Mouse (Mus musculus) midbrain, embryonic 14.5 days (tissue): ENCODE data around the gene Gatm. TPM values are rescaled to one million over a fixed set of nuclear protein-coding genes. Genes with fewer than 3 reads are reported as not detected.
A peak's percentile ranks its signal among the peaks of the same experiment; 100 is the strongest.

Experiments used
- ATAC-seq: fragments of 200-750 bp; cut with Nextera tagmentation; 2 replicates; pipeline ENCODE4 v1.8.0; 2017; ENCODE audit warnings: moderate number of reproducible peaks, moderate library complexity; ENCODE audit not compliant: low FRiP score, low TSS enrichment
- DNase-seq: peaks from one replicate; pipeline ENCODE4 v3.0.0-alpha.2; 2015
- H3K27ac ChIP-seq: fragments of 300-500 bp; sonication (generic); replicated peaks from 2 replicates; pipeline ENCODE4 v1.5.1; 2014; ENCODE audit warnings: mild to moderate bottlenecking, low read depth, low read length, moderate library complexity
- H3K27me3 ChIP-seq: fragments of 300-500 bp; sonication (generic); 2 replicates; pipeline ENCODE4 v1.6.1; 2014; ENCODE audit warnings: low read length, control low read depth, mixed read lengths; ENCODE audit not compliant: control insufficient read depth, insufficient read depth
- H3K36me3 ChIP-seq: fragments of 300-500 bp; sonication (generic); 2 replicates; pipeline ENCODE4 v1.6.1; 2014; ENCODE audit warnings: low read length, control low read depth; ENCODE audit not compliant: control insufficient read depth, insufficient read depth
- H3K4me1 ChIP-seq: fragments of 300-500 bp; sonication (generic); 2 replicates; pipeline ENCODE4 v1.6.1; 2014; ENCODE audit warnings: mild to moderate bottlenecking, antibody characterized with exemption, low read length, control low read depth; ENCODE audit not compliant: control insufficient read depth, insufficient read depth
- H3K4me2 ChIP-seq: fragments of 300-500 bp; sonication (generic); 2 replicates; pipeline ENCODE4 v1.6.1; 2014; ENCODE audit warnings: mild to moderate bottlenecking, low read length, moderate library complexity
- H3K4me3 ChIP-seq: fragments of 300-500 bp; sonication (generic); replicated peaks from 2 replicates; pipeline ENCODE4 v1.5.1; 2014; ENCODE audit warnings: low read depth, low read length
- H3K9ac ChIP-seq: fragments of 300-500 bp; sonication (generic); replicated peaks from 2 replicates; pipeline ENCODE4 v1.6.1; 2014; ENCODE audit warnings: mild to moderate bottlenecking, low read length, moderate library complexity
- H3K9me3 ChIP-seq: fragments of 300-500 bp; sonication (generic); 2 replicates; pipeline ENCODE4 v1.6.1; 2016; ENCODE audit warnings: low read length, control low read depth, mixed read lengths; ENCODE audit not compliant: control insufficient read depth
- WGBS: fragments of 180-500 bp; shearing (Covaris S2); extraction: QIAGEN DNeasy Blood & Tissue Kit; methylation state at CpG from one replicate; pipeline ENCODE4 v1.1.7; 2014; 5-methylcytosine and 5-hydroxymethylcytosine counted together
- polyA plus RNA-seq: library from polyadenylated mRNA; unstranded; fragments of >200 nt; fragmentation: Nextera tagmentation; extraction: Ambion mirVana; gene quantifications from 2 replicates; pipeline ENCODE4 v1.2.1, GENCODE M21; 2014

The Gatm gene
- polyA plus RNA-seq, 1 experiment from 2014 or later: 39.6 TPM

DNA sequence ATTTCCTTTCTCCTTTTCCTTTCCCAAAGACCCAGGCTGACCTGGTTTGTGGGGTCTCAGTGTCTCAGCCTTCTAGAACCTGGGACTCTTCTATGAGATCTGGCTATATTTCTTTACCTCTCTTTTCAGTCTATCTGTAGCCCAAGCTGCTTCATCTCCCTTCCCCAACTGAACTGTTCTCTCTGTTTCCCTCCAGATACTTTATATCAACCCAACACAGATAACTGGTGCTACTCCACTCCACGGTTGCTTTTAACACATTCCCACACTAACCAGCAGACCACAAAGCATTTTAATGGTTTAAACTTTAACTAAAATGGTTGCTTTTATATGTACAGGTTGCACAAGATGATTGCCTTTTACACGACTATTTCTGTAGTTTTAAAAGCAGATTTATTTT is 19.9 kb downstream of the Gatm start:
- DNase-seq: no peak
- no peak overlapping the region for H3K27ac ChIP-seq
- H3K4me3 ChIP-seq: no peak overlapping the region
- H3K4me2 ChIP-seq: no peak overlapping the region
- no peak overlapping the region for H3K9ac ChIP-seq
- 82% methylated on average over 2 of the region's 2 CpGs for WGBS
- H3K4me1 ChIP-seq: no peaks in the 10 kb centered on the region
- no peaks in the 10 kb centered on the region for H3K27me3 ChIP-seq
- H3K9me3 ChIP-seq: no peaks in the 10 kb centered on the region
- ATAC-seq: no peak
- H3K36me3 ChIP-seq: no peaks in the 10 kb centered on the region

DNA sequence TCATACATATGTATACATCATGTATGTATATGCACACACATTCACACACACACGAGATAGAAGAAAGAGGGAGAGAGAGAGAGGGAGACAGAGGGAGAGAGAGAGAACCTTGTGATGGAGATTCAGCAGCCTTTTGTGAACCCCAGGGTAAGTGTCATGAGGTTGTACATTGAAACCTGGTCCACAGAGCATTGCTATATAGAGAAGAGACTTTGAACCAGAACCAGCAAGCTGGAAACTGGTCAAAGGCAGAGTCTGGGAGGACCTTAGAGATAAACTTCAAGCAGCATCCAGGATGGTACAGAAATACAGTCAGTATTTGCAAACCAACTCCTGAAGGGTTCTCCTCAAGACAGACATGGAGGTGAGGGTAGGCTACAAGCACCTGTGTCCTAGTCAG is 20.8 kb downstream of the Gatm start:
- H3K27ac ChIP-seq: no peak overlapping the region
- H3K4me2 ChIP-seq: no peak overlapping the region
- ATAC-seq (no peak), DNase-seq (no peak)
- H3K4me1 ChIP-seq: no peaks in the 10 kb centered on the region
- H3K27me3 ChIP-seq: no peaks in the 10 kb centered on the region
- H3K36me3 ChIP-seq: no peaks in the 10 kb centered on the region
- no peaks in the 10 kb centered on the region for H3K9me3 ChIP-seq
- H3K4me3 ChIP-seq: no peak overlapping the region
- 79% methylated on average over 1 of the region's 1 CpGs for WGBS
- H3K9ac ChIP-seq: no peak overlapping the region

DNA sequence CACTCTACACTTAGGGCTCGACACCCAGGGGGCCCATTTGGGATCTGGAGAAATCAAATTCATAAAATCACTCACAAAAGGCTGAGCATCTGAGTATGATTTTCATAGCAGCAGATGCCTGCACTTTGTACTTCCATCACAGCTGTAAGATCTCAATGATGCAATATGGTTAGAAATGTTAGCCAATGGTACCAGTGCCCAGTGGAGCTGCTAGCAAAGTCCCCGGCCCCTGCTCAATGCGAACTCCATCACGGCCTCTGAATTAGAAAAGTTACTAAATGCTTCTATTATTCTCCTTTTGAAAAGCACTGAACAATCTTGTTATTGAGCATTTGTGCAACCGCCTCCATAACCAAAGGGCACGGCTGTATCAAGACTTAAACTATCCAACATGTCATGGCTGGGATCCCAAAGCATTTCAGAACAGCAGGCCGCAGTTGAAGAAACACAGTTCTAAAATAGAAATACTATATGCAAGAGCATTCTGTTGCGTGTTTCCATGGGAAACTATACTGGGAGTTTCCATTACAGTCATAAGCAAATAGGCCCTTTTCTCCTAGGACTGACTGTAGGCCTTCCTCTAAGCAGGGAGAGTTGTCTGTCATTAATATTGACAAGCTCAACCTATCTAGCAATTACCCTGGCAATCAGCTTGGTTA is 23.1 kb downstream of the Gatm start:
- DNase-seq: no peak
- Histone ChIP-seq H3K27me3 (no peaks in the 10 kb centered on the region), H3K4me3 (no peak overlapping the region), H3K4me2 (no peak overlapping the region), H3K9ac (no peak overlapping the region), H3K27ac (no peak overlapping the region), H3K4me1 (no peaks in the 10 kb centered on the region), H3K36me3 (no peaks in the 10 kb centered on the region), H3K9me3 (no peaks in the 10 kb centered on the region)
- ATAC-seq: no peak
- WGBS: 77% methylated on average over 8 of the region's 8 CpGs

DNA sequence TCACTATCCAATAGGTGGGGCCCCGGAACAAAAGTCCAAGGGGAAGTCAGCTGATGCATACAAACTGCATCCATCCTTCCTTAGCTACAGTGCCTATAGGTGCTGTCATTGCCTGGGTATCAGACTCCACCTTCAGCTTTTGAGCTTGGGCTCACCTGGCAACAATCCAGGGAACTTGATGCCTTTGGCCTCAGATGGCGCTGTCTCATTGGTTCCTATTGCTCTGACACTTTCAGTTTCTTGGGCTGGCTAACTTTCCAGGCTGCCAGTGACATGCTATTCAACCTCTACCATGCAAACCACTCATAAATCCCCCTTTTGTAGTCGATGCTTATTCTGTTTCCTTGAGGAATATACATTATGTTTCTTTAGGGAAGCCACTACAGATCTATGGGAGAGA is 24.8 kb downstream of the Gatm start:
- Histone ChIP-seq H3K4me3 (no peak overlapping the region), H3K27me3 (no peaks in the 10 kb centered on the region), H3K36me3 (no peaks in the 10 kb centered on the region), H3K4me1 (no peaks in the 10 kb centered on the region), H3K9ac (no peak overlapping the region), H3K4me2 (no peak overlapping the region), H3K27ac (no peak overlapping the region), H3K9me3 (no peaks in the 10 kb centered on the region)
- ATAC-seq (no peak), DNase-seq (no peak)
- WGBS: 75% methylated on average over 3 of the region's 3 CpGs

DNA sequence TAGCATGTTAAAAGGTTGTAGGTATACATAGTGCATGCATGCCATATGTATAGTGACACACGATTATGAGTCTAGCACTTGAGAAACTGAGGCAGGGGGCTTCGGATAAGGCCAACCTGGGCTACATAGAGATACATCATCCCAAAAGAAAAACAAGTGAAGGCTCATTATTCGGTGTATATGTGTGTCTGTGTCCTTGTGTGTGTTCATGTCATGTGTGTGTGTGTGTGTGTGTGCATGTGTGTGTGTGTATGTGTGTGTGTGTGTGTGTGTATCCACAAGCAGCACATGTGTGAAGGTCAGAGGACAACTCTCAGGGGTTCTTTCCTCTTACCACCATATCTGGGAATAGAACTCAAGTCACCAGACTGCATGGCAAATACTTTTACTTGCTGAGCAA is 28.8 kb downstream of the Gatm start:
- no peak overlapping the region for H3K27ac ChIP-seq
- H3K9ac ChIP-seq: no peak overlapping the region
- H3K4me2 ChIP-seq: no peak overlapping the region
- DNase-seq: no peak
- no peaks in the 10 kb centered on the region for H3K27me3 ChIP-seq
- WGBS: 93% methylated on average over 3 of the region's 3 CpGs
- H3K36me3 ChIP-seq: no peaks in the 10 kb centered on the region
- H3K4me1 ChIP-seq: no peaks in the 10 kb centered on the region
- ATAC-seq: no peak
- H3K9me3 ChIP-seq: no peaks in the 10 kb centered on the region
- H3K4me3 ChIP-seq: no peak overlapping the region

DNA sequence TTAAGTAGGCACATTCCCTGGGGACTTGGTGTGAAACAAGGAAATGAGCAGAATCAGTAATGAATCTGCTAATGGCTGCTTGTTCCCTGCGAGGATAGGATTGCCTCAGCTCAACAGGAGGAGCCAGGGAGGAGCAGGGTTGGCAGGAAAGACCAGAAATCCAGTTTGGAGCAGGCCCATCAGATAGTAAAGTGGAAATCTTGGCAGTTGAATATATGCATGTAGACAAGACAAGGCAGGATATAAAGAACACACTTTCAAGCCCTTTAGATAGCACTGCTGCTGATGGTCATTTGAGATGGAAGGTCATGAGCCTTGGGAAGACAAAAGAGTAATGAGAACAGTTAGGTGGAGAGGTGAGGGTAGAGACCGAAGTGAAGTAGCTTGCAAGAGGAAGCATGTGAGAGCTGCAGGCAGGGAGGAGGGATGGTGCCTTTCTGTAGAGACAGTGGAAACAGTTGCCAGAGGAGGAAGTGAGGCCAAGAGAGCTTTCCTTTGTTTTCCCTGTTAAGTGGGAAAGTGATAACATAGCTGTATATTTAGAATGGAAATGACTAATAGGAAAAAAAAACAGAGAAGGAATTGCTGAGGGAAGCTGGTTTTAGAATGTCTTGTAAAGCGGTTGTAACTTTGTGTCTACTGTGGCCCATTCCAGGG is 29.6 kb downstream of the Gatm start:
- WGBS: 71% methylated on average over 3 of the region's 3 CpGs
- Histone ChIP-seq H3K4me1 (no peaks in the 10 kb centered on the region), H3K4me3 (no peak overlapping the region), H3K27ac (no peak overlapping the region), H3K9ac (no peak overlapping the region), H3K27me3 (no peaks in the 10 kb centered on the region), H3K36me3 (no peaks in the 10 kb centered on the region), H3K4me2 (no peak overlapping the region), H3K9me3 (no peaks in the 10 kb centered on the region)
- ATAC-seq: no peak
- peak; percentile 22 for DNase-seq

DNA sequence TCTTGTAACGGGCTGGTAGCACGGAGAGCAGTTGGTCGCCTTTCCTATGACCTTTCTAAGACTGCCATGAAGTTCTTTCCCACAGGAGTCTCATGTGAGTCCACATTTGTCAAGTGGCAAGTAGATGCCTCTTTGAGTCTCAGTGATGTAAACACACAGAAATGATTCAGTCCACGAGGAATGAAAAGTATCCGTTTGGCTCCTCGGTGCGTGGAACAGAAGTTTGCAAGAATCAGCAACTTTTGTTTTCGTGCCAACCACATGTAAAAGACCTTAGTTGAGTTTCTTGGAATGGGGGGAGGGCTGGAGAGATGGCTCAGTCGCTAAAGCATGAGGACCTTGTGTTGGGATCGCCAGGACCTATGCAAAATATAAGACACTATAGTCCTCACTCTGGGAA is 30.7 kb downstream of the Gatm start:
- no peak for DNase-seq
- H3K27me3 ChIP-seq: no peaks in the 10 kb centered on the region
- H3K27ac ChIP-seq: no peak overlapping the region
- no peak for ATAC-seq
- H3K9ac ChIP-seq: no peak overlapping the region
- 85% methylated on average over 10 of the region's 10 CpGs for WGBS
- H3K36me3 ChIP-seq: no peaks in the 10 kb centered on the region
- no peaks in the 10 kb centered on the region for H3K9me3 ChIP-seq
- H3K4me1 ChIP-seq: no peaks in the 10 kb centered on the region
- no peak overlapping the region for H3K4me3 ChIP-seq
- no peak overlapping the region for H3K4me2 ChIP-seq

DNA sequence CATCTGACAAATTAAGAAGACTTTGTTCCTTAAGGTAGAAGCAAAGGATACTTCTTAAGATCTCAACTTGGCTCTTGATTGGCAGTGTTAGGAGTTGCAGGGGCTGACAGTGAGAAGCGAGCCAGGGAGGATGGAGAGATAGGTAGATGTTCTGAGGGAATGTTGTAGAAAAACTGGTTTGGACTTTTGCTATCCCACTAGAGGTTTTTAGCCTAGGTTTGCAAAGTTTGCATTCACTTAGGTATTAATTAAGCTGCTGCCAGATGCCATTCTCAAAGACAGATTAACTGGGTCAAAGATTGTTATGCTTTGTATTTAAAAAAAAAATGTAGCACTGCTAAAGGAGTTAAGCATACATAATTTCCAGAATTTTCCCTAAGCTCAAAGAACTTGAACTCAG is 33.8 kb downstream of the Gatm start:
- no peaks in the 10 kb centered on the region for H3K9me3 ChIP-seq
- no peaks in the 10 kb centered on the region for H3K27me3 ChIP-seq
- ATAC-seq: no peak
- WGBS: 75% methylated on average over 1 of the region's 1 CpGs
- H3K36me3 ChIP-seq: no peaks in the 10 kb centered on the region
- no peak for DNase-seq
- H3K9ac ChIP-seq: no peak overlapping the region
- no peak overlapping the region for H3K27ac ChIP-seq
- H3K4me1 ChIP-seq: no peaks in the 10 kb centered on the region
- no peak overlapping the region for H3K4me2 ChIP-seq
- H3K4me3 ChIP-seq: no peak overlapping the region

DNA sequence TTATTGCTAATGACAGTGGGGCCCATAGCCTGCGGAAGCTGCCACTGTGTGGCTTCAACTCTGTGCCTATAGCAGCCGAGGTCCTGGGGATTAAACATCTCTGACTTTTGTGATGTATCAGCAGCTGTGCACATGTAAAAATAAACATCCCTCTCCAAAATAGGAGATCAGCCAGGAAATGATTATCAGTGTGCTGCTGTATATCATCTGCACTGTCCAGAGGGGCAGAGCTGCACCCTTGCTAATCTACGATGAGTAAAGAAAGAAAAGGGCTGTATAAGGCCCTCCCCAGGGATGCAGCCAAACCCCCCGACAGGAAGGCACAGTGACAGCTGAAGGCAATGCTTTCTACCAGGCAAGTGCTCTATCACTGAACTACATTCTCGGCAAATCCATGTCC is 34.8 kb downstream of the Gatm start:
- no peak for ATAC-seq
- Histone ChIP-seq H3K4me3 (no peak overlapping the region), H3K4me1 (no peaks in the 10 kb centered on the region), H3K9ac (no peak overlapping the region), H3K27ac (no peak overlapping the region), H3K9me3 (no peaks in the 10 kb centered on the region), H3K4me2 (no peak overlapping the region), H3K27me3 (no peaks in the 10 kb centered on the region), H3K36me3 (no peaks in the 10 kb centered on the region)
- WGBS: 57% methylated on average over 5 of the region's 5 CpGs
- peak; percentile 4 for DNase-seq
